Mouse (Mus musculus) MN1 (cell line): ENCODE results near the gene Fam71f2.
A peak's percentile ranks its signal among the peaks of the same experiment; 100 is the strongest.

Source experiments
- DNase-seq: peaks from one replicate; pipeline ENCODE4 v3.0.0-alpha.2; 2016; ENCODE audit warnings: low spot score

Fam71f2 gene

DNA sequence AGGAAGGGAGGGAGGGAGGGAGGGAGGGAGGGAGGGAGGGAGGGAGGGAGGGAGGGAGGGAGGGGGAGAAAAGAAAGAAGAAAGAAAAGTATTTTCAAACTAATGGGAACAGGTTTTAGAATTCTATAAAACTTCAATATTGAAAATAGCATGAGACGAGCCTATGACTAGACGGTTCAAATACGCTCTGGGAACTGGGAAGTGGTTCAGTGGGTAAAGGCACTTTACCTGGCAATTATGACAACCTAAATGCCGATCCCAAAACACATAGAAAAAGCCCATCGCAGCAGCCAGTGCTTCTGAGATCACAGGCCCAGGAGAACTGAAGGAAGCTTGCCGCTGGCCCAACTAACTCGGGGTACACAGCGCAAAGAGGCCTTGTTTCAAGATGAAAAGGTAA, at the start of gene Fam71f2:
TSS of gene Fam71f2 (plus strand) at position 301 of the 400 bp plus-strand sequence.
- DNase-seq, result no peak

DNA sequence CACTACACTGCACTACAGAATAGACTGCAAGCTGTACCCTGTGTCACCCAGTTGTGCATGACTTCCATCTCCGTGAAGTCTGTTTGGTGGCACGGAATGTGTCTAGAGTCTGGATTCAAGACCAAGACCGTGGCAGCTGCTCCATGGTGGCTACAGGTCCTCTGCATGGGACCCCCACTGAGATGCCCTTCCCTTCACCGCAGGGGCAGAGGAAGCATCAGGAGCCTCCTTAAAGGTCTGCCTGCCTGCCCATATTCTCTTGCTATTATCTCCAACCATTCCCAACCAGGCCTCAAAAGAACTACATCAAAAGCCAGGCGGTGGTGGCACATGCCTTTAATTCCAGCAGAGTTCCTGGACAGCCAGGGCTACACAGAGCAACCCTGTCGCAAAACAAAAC, 49.0 kb upstream of the Fam71f2 start:
- DNase-seq, result no peak

DNA sequence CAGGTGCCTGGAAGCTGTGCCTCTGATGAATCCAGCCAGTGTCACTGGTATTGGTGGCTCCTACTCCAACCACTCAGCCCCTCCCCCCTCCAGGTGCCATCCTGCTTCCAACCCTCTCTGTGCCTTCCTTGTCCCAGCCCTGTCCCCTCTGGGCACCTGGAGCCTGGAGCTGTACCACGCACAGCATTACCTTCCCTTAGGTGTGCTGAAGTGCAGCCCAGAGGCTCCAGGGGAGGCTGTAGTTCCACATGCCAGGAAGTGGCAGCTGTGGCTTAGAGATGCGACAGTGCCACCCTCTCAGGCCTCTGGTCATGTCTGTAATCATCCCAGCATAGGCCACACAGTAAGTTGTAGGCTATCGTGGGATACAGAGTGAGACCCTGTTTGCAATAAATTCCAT, 47.6 kb upstream of the Fam71f2 start:
- DNase-seq, result no peak

DNA sequence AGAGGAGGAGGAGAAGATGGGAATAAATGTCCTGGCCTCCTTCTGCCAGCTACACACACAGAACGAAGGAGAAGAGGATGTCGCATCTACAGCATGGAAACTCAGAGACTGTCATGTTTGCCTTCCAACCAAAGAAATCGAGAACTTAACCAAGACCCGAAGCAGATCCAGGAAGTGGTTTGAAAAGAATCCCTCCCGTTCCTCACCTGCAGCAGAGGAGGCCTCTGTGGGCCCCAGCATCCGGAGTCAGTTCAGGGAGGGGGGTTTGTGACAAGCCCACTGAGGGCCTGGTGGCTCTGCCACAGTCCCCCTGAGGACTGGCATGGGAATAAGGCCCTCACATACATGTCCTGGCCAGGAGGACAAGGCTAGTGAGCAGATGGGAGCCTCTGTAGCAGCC, 47.1 kb upstream of the Fam71f2 start:
- no peak for DNase-seq

DNA sequence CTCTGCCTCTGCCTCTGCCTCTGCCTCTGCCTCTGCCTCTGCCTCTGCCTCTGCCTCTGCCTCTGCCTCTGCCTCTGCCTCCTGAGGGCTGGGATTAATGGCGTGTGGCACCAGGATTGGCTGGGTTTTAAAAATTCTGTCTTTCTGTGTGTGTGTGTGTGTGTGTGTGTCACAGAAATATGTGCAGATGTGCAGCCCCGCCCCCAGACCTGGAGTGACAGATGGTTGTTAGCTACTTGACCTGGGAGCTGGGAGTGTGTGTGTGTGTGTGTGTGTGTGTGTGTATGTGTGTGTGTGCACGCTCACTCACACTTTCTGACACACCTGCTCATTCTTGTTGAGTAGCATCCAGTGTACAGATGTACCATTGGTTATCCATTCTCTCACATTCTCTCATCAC, 45.7 kb upstream of the Fam71f2 start:
- no peak for DNase-seq

DNA sequence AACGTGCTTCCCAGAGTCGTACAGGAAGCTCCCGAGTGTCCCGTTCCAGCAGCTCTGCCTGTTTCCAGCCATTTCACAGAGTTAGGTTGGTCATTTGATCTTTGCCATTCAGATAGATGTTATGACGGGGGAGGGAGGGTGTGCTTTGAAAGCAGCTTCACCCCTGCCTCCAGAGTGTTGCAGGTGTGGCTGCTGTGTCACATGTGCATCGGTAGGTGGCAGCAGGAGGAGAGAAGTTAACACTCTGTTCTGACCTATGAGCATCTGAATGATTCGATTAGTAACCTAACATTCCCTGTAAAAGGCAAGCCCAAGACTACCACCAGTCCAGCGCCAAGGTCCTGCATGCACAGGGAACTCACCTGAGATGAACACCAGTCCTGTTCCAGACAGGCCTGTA, 45.1 kb upstream of the Fam71f2 start:
- no peak for DNase-seq

DNA sequence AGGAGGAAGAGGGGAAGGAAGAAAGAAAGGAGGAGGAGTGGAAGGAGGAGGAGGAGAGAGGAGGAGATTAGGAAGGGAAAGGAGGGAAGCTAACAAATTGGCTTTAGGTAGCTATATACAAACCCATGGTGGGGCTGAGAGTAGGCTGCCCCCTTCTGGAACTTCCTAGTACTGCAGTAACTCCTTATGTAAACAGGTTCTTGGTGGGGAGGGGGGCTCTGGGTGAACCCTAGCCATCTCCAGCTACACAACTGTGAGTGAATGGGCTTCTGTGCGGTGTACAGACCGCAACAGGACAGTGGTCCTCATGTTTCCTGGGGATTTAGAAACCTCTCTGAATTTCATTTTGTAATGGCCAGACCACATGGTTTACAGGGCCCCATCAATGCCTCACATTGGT, 38.6 kb upstream of the Fam71f2 start:
- DNase-seq, result peak; percentile 68

DNA sequence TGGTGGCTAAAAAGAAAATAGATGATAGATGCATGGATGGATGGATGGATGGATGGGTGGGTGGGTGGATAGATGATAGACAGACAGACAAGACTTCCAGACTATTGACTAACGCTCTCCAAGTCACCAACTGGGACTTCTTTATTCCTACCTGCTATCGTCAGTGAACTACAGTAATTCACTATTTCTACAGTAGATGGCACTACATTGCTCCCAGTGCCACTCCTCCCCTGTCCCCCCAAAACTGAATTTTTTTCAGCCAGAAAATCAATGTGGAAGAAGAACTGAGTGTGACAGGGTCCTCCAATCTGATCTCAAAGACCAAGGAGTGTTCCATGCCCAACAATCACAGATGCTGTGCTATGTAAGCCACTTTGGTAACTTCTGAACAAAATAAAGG, 37.7 kb upstream of the Fam71f2 start:
- no peak for DNase-seq

DNA sequence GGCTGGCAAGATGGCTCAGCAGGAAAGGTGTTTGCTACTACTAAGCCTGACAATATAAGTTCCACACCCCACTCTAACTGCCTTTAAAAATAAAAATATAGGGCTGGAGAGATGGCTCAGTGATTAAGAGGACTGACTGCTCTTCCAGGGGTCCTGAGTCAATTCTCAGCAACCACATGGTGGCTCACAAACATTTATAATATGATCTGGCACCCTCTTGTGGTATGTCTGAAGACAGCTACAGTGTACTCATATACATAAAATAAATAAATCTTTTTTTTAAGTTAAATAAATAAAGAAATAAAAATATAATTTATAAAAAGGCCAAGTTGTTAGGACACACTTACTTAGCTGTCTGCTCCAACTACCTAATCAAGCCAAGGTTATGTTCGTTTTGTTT, 37.1 kb upstream of the Fam71f2 start:
- peak; percentile 29 for DNase-seq

DNA sequence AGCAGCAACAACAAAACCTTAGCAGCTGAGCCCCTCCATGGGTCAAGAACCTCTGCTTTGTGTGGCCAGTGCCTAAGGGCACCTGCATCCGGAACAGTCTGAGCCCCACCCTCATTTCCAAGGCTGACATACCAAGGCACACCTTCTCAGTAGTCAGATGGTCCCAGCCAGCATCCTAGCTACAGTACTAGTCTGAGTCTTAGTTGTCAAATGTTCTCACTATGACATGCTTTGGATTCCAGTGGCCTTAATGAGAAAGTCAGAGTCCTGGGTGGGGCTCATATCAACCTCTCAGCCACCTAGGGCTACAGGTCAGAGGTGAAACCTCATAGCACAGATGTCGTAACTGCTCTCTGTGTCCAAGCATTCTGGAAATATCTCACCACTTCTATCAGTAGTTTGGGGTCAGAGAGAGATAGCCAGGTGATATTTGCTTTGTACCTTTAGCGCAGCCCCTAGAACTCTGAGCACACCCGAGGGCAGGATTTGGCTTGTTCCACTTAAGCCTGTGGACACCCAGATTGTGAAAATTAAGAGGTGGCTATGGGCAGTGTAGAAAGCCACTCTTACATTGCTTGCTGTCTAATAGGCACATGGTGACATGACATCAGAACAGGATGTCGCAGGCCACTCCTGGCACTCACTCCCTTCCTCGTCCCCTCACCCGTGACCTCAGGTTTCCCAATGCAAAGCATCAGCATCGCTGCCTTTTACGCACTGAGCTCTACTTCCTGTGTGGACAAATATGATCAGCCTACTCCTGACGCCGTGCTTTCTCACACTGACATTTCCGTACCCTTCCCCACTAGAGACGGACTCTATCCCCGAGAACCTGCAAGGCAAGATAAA, 33.9 kb upstream of the Fam71f2 start:
- DNase-seq, result no peak

DNA sequence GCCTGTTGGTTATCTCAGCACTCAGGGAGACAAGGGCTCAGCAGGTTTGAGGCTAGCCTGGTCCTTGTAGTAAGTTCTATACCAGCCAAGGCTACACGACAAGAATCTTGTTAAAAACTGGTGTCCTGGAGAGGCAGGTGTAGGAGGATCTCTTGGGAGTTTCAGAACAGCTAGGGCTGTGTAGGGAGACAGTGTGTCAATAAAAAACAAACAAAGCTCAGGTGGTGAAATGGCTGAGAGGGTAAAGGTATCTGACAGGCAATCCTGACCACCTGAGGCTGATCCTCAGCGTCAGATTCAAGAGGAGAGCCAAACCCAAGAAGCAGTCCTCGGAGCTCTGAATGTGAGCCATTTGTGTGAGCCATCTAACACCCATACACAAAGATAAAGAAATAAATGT, 33.2 kb upstream of the Fam71f2 start:
- no peak for DNase-seq

DNA sequence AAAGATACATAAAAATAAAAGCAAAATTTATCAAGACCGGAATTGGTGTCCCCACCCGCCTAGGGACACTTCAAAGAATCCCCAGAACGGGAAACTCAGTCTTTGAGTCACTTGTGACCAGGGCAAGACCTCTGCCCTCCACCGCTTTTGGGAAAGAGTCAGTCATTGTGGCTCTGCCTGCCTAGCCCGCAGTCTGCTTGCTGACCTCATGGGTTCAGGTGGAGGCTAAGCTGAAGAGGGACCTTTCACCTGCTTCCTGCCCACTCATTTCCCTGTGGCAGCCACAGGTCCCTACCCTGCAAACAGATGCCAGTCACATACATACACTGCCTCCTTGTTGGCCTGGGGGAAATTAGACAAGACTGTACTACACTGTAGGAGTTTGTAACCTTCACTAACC, 32.8 kb upstream of the Fam71f2 start:
- no peak for DNase-seq

DNA sequence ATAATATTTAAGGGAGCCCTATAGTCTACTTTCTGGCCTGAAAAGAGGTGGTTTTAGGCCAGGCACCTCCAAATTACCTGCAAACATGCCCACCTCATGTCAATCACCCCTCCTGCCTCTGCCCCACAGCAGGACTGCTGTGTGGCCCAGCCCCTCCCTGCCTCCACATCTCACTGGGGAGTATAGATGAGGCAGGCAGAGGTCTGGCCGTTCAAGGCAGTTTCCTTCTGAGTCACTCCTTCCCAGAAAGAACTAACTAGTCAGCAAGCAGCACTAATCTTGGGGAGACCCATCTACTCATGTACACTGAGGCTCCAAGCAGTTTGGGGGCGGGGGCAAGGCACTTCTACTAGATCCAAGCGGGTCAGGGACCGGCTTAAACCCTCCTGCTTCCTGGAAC, 32.3 kb upstream of the Fam71f2 start:
- DNase-seq, result no peak

DNA sequence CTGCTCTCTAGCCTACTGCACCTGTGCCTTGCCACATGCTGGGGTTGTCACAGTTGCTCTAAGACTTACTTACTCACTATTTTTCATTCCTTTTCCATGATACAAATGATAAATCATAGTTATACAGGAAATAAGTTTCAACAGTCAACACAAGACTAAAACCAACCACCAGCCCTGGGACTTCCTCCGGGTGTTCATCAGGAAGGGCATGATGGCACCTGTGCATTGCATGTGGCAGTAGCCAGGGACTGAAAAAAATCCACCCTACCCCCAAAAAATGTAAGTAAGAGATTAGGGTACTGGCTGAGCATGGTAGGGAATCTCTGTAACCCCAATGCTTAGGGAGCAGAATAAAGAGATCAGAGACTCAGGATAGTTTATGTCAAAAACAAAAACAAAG, 20.0 kb upstream of the Fam71f2 start:
- DNase-seq, result no peak

DNA sequence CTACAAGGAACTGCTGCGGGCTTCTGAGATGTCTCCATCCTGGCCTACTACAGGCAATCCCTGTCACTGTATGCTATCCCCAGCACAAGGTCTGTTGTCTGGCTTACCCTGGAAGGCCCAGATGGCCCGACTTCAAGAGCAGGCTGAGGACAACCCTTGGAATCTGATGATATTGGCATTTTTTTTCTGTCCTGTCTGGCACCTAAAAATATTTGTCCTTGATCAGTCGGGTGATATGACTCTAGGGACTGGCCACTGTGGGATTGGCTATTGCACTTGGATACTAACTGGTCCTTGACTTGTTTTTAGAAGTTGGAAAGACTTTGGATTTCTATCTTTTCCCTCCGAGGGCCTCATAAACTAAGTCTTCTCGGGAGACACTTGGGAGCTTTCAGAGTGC, 17.6 kb upstream of the Fam71f2 start:
- DNase-seq, result no peak

DNA sequence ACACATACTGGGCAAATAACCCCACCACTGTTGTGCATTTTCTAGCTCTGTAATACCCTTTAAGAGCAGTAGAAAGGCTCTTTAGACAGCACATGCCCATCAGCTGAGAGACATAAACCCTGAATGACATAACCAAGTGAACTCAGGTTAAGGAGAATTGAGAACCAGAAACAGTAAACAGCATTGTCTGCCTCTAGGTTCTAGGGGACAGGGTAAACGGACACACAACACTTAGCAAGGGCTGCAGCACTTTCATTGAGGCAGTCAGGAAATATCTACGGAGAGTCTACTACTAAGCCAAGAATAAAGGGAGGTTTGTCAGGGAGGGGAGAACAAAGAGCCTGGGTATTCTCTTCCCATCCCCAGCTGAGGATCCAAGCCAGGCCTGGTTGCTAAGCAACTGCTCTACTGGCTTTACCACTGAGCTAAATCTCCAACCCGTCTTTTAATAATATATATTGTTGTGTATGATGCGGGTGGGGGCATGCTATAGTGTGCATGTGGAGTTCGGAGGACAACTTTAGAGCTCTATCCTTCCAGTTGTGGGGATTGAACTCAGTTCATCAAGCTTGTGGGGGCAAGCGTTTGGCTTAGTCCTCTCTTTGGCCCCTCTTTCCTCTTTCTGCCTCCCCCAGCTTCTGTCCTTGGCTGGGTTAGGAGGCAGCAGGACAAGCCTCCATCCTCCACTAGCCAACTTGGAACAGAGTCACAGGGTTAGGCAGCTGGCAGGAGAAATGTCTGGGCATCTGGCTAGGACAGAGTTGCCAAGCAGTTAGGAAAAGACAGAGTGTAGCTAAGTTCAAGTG, 15.5 kb upstream of the Fam71f2 start:
- no peak for DNase-seq

DNA sequence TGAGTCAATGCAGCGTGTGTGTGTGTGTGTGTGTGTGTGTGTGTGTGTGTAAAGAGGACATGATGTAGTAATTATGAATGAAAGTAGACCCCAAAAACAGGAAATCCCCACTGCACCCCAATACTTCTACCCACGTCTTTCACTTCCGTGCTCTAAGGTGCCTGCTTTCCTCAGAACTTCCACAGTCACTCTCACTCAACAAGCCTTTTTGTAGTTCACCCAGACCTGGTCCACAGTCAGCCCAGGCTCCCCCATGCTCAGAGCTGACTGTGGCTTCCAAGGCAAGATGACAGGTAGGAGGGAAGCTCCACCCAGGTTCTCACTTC, 15.0 kb upstream of the Fam71f2 start:
- DNase-seq, result no peak

DNA sequence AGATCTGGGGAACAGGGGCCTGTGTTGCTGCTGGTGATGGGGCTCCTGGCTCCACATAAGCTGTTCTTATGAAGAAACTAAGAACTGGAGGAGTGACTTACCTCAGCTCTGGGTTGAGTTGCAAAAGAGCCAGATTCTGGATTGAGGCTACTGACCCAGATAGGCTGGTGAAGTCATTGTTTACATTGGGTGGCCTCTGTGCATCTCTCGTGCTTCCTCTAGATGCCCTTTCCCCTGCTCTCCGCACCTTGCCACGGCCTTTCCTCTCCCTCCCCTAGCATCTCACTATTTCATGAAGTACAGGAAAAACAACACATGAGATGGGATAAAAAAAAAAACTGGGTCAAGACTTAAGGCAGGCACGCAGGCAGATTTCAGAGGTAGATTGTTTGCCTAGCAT, 12.5 kb upstream of the Fam71f2 start:
- no peak for DNase-seq

DNA sequence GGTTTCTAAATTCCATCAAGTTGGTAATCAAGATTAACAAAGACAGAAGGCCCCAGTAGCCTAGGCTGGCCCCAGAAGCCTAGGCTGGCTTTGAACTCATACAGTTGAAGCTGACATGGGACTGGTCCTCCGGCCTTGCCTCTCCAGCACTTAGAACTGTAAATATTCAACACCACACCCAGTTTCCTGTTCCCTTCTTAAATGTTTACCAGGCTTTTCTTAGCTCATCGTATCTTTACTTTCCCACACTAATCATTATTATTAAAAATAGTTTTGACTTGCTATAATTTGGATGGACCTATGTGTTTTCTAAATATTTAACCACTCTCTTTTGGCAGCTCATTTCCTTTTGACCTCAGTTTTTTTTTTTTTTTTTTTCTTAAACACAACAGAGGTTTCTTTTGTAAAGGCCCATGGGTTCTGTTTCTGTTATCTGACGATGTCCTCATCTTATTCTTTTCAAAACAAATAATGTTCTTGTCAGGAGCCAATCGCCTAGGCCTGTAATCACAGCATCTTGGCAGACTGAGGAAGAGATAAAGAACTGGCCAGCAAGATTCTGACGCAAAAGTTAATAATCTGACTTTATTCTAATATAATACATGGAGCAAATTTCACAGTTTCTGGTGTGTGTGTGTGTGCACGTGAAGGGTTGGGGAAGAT, 10.3 kb upstream of the Fam71f2 start:
- DNase-seq, result no peak

DNA sequence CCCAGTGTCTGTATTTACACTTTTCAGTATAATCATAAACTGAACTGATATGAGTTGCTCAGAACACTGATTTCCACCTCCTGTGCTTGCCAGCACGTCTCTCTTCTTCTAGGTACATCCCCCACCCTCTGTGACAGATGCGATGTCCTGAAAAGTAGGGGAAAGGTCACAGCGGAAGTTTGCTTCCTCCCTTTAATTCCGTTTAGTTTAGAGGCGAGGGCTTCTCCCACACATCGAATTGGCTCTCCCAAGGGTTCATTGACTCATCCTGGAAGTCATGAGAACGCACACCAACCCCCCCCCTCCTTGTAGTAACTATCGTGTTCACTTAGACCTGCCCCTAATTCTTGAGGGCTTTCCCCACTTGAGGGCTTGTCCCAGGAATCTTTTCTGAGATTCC, 8.4 kb upstream of the Fam71f2 start:
- no peak for DNase-seq

DNA sequence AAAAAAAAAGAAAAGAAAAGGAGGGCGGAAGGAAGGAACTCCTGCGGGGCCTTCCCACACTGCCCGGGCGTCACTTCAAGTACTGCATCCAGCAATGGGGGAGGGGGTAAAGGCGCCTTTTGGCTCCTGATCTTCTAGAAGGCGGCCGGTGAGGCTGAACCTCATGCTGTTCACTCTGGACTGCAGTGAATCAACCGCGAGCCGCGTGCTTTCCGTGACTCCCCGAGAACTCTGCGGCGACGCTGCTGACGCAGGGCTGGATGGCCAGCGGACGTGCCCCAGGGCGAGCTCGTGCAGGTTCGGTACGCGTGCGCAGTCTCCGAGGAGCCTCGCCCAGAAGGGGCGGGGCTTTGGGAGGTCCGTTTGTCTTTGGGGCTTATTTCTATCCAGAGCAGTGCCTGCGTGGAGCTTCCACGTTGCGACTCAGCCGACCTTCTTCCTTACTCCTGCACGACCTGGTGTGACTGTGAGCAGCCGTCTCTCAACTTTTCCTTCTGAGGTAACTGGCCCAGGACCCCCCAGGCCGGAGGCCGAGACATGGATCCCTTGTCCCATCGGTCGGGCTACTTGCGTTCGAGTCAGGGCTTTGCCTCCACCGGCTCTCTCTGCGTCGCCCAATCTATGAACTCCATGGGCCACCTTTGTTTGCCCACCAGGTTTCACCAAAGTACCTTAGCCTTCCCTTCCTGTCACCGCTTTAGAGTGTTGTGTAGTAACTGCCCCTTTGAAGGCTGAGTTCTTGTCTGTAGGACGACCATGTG, 6.9 kb upstream of the Fam71f2 start, which contains the start of gene Hilpda:
TSS of gene Hilpda (plus strand) at position 177 of the 761 bp plus-strand sequence.
- peak; percentile 97 for DNase-seq

DNA sequence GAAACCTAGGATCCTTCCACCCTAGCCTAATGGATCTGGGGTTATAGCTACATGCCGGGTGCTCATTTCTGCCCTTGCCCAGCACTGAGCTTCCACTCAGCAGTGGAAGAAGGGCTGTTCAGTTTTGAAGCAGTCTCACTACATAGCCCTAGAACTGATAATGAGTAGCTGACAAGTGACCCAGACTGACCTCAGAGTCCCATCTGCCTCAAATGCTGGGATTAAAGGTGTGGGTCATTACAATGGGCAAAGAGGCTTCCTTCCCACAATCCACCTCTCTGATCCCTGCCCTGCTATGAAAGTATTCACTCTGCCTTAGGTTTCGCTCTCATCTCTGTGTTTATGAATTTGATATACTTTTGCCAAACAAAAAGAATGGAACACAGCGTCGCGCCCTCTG, 2.6 kb upstream of the Fam71f2 start:
- DNase-seq, result no peak
